Mouse (Mus musculus) A20 (cell line): Measurements from ENCODE around the gene Trim47.

Experiments
- DNase-seq: peaks from one replicate; pipeline ENCODE4 v3.0.0-alpha.2; 2011; ENCODE audit warnings: low read depth, low spot score

Gene Trim47

DNA sequence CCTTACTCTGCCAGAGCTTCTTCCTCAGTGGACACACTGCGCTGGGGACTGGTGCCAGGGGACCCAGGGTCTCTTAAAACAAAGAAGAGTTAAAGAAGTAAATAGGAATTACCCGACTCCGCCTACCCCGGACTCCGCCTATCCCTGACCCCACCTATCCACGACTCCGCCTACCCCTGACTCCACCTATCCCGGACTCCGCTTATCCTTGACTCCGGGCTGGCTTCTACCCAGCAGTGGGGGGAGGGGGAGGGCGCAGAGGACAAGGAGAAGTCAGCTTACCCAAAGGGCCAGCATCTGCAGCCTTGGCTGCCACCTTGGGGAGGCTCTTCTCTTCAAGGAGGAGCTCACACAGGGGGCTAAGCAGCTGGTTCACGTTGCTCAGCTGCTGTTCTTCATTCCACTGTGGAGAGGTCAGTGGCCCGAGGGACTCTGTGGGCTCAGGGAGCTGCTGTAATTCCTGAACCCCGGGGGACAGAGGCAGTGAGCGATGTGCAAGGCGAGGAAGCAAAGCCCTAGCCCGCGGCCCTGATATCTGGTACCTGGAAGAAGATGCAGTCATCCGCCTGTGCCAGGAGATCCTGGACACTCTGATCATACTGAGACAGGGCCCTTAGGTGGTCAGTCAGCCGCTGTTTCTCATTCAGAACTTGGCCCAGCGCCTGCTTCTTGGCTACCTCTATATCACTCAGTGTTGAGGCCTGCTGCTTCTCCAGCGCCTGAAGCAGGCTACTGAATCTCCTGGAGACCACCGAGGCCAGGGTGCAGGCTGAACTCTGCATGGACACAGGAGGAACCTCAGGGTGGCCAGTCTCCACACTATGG is at the start of gene Trim47:
Trim47 (minus strand) TSS at position 55 of the 825 bp plus-strand sequence.
- no peak for DNase-seq

DNA sequence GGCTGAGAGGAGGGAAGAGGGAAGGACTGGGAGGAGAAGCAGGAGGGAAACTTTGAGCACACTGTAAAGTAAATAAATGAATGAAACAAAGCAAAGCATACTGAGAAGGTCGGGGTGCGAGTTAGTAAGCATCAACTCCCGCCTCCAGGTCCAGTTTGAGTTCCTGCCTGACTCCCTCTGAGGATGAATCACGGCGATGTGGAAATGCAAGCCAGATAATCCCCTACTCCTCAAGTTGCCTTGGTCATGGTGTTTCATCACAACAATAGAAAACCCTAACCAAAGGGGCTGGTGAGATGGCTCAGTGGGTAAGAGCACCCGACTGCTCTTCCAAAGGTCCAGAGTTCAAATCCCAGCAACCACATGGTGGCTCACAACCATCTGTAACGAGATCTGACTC is 49.0 kb upstream of the Trim47 start:
- no peak for DNase-seq

- DNase-seq, result no peak
Measured at GRCm38 (mm10) chr11:116174775-116175448, 47.9 kb upstream of the Trim47 start.

DNA sequence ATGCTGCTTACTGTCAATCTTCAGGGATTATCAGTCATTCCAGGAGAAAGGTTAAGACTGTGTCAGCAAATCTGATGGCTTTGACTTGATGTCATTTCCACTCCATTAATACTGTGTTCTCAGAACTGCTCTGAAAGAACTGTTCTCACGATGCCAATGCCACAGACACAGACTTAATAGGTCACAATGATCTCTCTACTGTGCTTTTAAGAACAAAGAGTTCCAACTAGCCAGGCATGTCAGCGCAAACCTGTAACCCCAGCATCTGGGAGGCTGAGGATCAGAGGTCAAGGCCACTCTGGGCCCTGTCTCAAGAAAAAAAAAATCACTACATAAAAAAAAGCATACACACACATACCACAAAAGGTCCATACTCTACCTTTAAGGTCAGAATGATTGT is 44.9 kb upstream of the Trim47 start:
- DNase-seq, result no peak

- no peak for DNase-seq
Measured at GRCm38 (mm10) chr11:116170003-116170800, 43.2 kb upstream of the Trim47 start.

GRCm38 (mm10) chr11:116169214-116169613 is 42.2 kb upstream of the Trim47 start:
- DNase-seq, result no peak

GRCm38 (mm10) chr11:116167884-116168439 is 41.0 kb upstream of the Trim47 start, which contains the start of gene Fbf1:
TSS of gene Fbf1 (minus strand) at chr11:116168166.
- peak; percentile 96 for DNase-seq

DNA sequence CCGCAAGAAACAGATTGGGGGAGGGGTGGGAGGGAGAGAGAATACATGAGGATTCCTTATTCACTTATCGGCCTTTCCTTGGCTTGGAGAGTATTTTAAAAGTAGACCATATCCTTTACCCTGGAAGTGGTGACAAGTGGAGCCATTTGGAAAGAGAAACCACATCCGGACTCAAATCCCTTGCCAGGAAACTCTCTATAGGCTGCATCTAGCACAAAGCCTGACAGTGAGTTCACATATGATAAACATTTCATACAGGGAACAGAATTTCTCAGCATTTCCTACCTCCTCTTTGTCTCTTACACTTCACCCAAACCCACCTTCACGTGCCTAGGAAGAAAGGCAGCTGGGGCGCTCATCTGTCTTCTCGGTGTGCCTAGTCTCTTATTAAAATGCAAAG is 40.2 kb upstream of the Trim47 start:
- DNase-seq, result peak; percentile 3

- DNase-seq, result no peak
Measured at GRCm38 (mm10) chr11:116163002-116163401, 36.0 kb upstream of the Trim47 start.

DNA sequence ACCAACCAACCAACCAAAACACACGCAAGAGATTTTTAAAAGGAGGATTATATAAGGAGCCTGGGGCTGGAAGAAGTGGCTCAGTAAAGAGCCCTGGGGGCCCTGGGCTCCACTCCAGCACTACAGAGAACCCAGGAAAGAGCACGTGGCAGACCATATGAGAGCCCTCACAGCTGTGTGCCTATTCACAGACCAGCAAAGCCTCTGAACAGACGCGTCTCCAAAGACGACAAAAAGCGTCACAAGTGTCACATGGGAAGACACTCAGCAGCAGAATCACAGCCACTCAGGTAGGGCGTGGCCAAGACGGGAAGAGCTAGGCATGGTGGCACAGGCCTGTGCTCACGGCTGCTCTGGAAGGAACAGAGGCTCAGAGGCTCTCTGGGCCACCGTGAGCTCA is 35.1 kb upstream of the Trim47 start:
- no peak for DNase-seq

GRCm38 (mm10) chr11:116161312-116161711 is 34.3 kb upstream of the Trim47 start:
- no peak for DNase-seq

GRCm38 (mm10) chr11:116150960-116151359 is 23.9 kb upstream of the Trim47 start:
- DNase-seq, result no peak

- DNase-seq, result no peak
Measured at GRCm38 (mm10) chr11:116149341-116149740, 22.3 kb upstream of the Trim47 start.

- DNase-seq, result no peak
Measured at GRCm38 (mm10) chr11:116148761-116149221, 21.8 kb upstream of the Trim47 start.

- no peak for DNase-seq
Measured at GRCm38 (mm10) chr11:116146294-116146985, 19.4 kb upstream of the Trim47 start.

DNA sequence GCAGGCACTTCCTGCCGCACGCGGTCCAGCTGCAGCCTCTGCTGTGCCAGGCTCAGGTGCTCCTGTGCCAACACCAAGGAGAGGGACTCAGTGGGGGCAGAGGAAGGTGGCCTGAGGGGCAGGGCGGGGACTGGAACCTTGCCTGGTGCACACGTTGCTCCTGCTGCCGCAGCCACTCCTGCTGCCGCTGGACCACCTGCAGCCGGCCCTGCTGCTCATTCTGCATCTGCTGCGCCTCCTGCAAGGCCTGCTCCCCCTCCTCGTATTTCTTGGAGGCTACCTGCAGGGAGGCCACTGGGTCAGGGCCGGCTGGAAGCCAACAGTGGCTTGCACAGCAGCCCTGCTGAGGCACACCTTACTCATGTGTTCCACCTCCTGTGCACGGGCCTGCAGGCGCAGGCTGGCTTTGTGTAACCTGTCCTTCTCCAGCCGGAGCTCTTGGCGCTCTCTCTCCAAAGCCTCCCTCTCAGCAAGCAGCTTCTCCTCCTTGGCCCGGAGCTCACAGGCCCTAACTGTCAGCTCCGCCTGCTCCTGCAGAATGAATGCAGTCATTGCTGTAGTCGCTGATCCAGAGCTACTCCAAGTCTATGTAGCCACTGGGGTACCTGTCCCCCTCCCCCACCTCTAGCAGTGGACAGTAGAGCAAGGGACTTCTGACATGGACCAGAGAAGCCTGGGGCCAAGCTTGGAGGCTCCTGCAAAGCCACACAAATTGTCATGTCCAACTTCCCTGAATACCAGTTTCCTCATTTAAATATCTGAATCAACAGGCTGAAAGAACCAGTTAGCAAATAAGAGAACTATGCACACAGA is 18.7 kb upstream of the Trim47 start:
- no peak for DNase-seq

DNA sequence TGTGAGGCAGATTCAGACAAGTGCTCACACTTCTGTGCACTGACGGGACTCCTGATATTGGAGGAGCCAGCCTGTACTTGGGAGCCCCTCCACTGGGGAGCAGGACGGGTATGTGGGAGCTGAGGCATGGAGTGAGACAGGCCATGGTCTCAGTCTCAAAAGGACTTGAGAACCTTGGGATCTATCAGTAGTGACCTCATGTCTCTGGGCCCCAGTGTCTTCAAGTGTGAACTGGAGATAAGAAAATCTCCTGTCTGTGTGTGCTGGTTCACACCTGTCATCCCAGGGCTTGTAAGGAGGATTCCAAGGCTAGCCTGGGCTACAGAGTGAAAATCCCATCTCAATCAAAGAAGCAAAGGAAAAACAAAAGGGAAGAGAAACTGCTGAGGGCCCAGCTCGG is 16.5 kb upstream of the Trim47 start:
- DNase-seq, result no peak

GRCm38 (mm10) chr11:116142211-116142991 is 15.4 kb upstream of the Trim47 start:
- DNase-seq, result no peak

GRCm38 (mm10) chr11:116138468-116139138 is 11.6 kb upstream of the Trim47 start, which contains the start of gene Mrpl38:
TSS of gene Mrpl38 (minus strand) at chr11:116138868.
- DNase-seq, result peak; percentile 96
